Mouse (Mus musculus) limb, embryonic 13.5 days (tissue): ENCODE measurements at regions not wholly inside any gene's neighbourhood (a gene's known extent, or its start where the extent isn't known, plus 50 kb on each side); places are given as distances from the start of the nearest gene placed in this dataset.

Source experiments
- ATAC-seq: fragments of 200-750 bp; cut with Nextera tagmentation; 2 replicates; pipeline ENCODE4 v1.8.0; 2017; ENCODE audit warnings: low read depth, moderate number of reproducible peaks, moderate TSS enrichment; ENCODE audit not compliant: low FRiP score
- H3K27ac ChIP-seq: fragments of 300-500 bp; sonication (generic); 2 replicates; pipeline ENCODE4 v1.5.1; 2015; ENCODE audit warnings: inconsistent platforms, mild to moderate bottlenecking, moderate library complexity
- H3K27me3 ChIP-seq: fragments of 300-500 bp; sonication (generic); 2 replicates; pipeline ENCODE4 v1.6.1; 2015; ENCODE audit warnings: mild to moderate bottlenecking, inconsistent platforms
- H3K36me3 ChIP-seq: fragments of 300-500 bp; sonication (generic); 2 replicates; pipeline ENCODE4 v1.6.1; 2015; ENCODE audit warnings: inconsistent platforms, mild to moderate bottlenecking, moderate library complexity
- H3K4me1 ChIP-seq: fragments of 300-500 bp; sonication (generic); 2 replicates; pipeline ENCODE4 v1.6.1; 2015; ENCODE audit warnings: inconsistent platforms
- H3K4me2 ChIP-seq: fragments of 300-500 bp; sonication (generic); replicated peaks from 2 replicates; pipeline ENCODE4 v1.6.1; 2015; ENCODE audit warnings: inconsistent platforms, mild to moderate bottlenecking, moderate library complexity
- H3K4me3 ChIP-seq: fragments of 300-500 bp; sonication (generic); 2 replicates; pipeline ENCODE4 v1.5.1; 2015; ENCODE audit warnings: moderate library complexity, mild to moderate bottlenecking, inconsistent platforms
- H3K9ac ChIP-seq: fragments of 300-500 bp; sonication (generic); 2 replicates; pipeline ENCODE4 v1.6.1; 2015; ENCODE audit warnings: mild to moderate bottlenecking, inconsistent platforms
- H3K9me3 ChIP-seq: fragments of 300-500 bp; sonication (generic); 2 replicates; pipeline ENCODE4 v1.6.1; 2016; ENCODE audit warnings: inconsistent platforms
- WGBS: fragments of 180-500 bp; shearing (Covaris S2); methylation state at CpG from one replicate; pipeline ENCODE4 v1.1.7; 2015; 5-methylcytosine and 5-hydroxymethylcytosine counted together

- WGBS: 84% methylated on average over 3 of the region's 3 CpGs
- Histone ChIP-seq H3K9ac (no peak overlapping the region), H3K4me2 (no peak overlapping the region), H3K4me1 (no peaks in the 10 kb centered on the region), H3K4me3 (no peak overlapping the region), H3K27ac (no peak overlapping the region), H3K9me3 (no peaks in the 10 kb centered on the region), H3K27me3 (no peaks in the 10 kb centered on the region), H3K36me3 (no peaks in the 10 kb centered on the region)
- ATAC-seq: no peak
Measured at GRCm38 (mm10) chr9:50257162-50257561, 87.6 kb downstream of the Rpl10-ps3 start.

- 59% methylated on average over 5 of the region's 5 CpGs for WGBS
- H3K36me3 ChIP-seq: no peaks in the 10 kb centered on the region
- 0 out of 2 replicates have a peak, but pooled peaks cover 6% of the 10 kb centered on the region for H3K4me1 ChIP-seq
- no peaks in the 10 kb centered on the region for H3K9me3 ChIP-seq
- no peaks in the 10 kb centered on the region for H3K27me3 ChIP-seq
- no peak overlapping the region for H3K4me2 ChIP-seq
- ATAC-seq: no peak
- H3K9ac ChIP-seq: no peak overlapping the region
- H3K4me3 ChIP-seq: no peak overlapping the region
- no peak overlapping the region for H3K27ac ChIP-seq
Measured at GRCm38 (mm10) chr9:50244982-50245671, 99.6 kb downstream of the Rpl10-ps3 start.

DNA sequence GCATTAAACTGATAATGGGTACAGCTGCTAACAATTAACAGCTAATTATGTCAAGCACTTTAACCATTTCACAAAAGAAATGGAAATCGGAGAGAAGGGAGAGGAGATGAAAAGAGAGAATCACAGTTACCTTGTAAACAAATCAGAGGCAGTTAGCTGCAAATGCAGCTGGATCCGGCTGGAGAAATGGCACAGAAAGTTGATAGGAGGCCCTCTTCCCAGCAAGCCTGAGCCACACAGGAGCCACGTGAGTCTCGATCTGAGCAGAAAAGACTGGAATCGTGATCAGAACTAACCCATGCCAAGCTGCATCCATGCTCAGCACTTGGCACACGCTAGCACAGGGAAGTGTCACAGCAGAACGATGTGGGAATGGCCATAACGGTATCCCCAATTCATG is 103.8 kb downstream of the Rpl10-ps3 start:
- Histone ChIP-seq H3K9me3 (no peaks in the 10 kb centered on the region), H3K4me3 (no peak overlapping the region), H3K4me2 (no peak overlapping the region), H3K27me3 (no peaks in the 10 kb centered on the region), H3K36me3 (no peaks in the 10 kb centered on the region), H3K9ac (no peak overlapping the region), H3K27ac (no peak overlapping the region), H3K4me1 (peaks cover 12% of the 10 kb centered on the region)
- WGBS: 44% methylated on average over 8 of the region's 8 CpGs
- ATAC-seq: no peak

- Histone ChIP-seq H3K36me3 (no peaks in the 10 kb centered on the region), H3K27me3 (no peaks in the 10 kb centered on the region), H3K4me1 (peaks cover 11% of the 10 kb centered on the region), H3K9me3 (no peaks in the 10 kb centered on the region), H3K4me3 (no peak overlapping the region), H3K4me2 (no peak overlapping the region), H3K9ac (no peak overlapping the region), H3K27ac (no peak overlapping the region)
- 16% methylated on average over 1 of the region's 1 CpGs for whole genome bisulfite sequencing
- no peak for ATAC-seq
Measured at GRCm38 (mm10) chr9:50235908-50236307, 108.9 kb downstream of the Rpl10-ps3 start.

DNA sequence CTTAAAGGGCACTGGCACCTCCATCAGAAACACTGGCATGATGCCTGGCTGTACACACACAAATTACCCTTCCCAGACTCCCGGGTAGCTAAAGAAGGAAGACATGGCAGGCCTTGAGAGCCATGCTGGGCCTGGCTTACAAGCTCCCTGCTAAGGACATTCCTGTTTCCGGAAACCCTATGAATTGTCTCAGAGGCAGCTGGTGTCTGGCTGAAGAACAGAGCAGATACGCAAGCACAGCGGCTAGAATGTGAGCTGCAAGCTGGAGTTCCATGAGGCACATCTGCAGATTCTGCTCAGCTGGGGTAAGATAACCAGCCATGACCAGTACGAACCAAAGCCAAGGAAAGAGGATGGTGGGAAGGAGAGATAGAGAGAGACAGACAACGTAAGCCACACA is 110.1 kb downstream of the Rpl10-ps3 start:
- Histone ChIP-seq H3K4me3 (no peak overlapping the region), H3K4me1 (peaks cover 11% of the 10 kb centered on the region), H3K36me3 (no peaks in the 10 kb centered on the region), H3K27me3 (no peaks in the 10 kb centered on the region), H3K27ac (no peak overlapping the region), H3K9me3 (no peaks in the 10 kb centered on the region), H3K4me2 (no peak overlapping the region), H3K9ac (no peak overlapping the region)
- 84% methylated on average over 6 of the region's 6 CpGs for WGBS
- ATAC-seq: no peak

DNA sequence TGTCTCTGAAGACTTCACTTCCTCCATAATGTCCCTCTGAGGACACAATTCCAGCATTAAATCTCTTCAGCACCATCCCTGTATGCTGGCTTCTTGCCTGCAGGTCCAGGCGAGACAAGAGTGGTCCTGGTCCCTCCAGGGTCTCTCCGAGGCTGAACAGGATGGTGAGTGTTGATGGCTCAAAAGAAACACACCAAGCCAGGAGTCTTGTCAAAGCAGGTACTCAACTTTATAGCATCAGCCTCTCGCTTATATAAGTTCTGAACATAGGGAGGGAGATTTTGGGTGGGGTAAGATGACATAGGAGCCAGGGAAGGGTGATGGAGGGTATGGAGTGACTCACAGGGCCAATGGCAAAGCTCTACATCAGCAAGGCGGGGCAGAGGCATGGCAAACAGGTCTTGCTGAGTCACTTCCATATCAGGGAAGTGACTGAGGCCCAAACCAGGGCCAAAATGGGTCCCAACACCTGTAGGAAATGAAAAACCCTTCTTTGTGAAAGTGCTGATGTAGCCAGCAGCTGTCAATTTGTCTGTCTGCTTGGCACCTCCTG is 111.7 kb downstream of the Rpl10-ps3 start:
- no peaks in the 10 kb centered on the region for H3K36me3 ChIP-seq
- no peaks in the 10 kb centered on the region for H3K27me3 ChIP-seq
- whole genome bisulfite sequencing: 89% methylated on average over 4 of the region's 4 CpGs
- H3K4me2 ChIP-seq: no peak overlapping the region
- H3K4me1 ChIP-seq: peaks cover 11% of the 10 kb centered on the region
- H3K27ac ChIP-seq: no peak overlapping the region
- no peak overlapping the region for H3K9ac ChIP-seq
- H3K9me3 ChIP-seq: no peaks in the 10 kb centered on the region
- ATAC-seq: no peak
- H3K4me3 ChIP-seq: no peak overlapping the region

DNA sequence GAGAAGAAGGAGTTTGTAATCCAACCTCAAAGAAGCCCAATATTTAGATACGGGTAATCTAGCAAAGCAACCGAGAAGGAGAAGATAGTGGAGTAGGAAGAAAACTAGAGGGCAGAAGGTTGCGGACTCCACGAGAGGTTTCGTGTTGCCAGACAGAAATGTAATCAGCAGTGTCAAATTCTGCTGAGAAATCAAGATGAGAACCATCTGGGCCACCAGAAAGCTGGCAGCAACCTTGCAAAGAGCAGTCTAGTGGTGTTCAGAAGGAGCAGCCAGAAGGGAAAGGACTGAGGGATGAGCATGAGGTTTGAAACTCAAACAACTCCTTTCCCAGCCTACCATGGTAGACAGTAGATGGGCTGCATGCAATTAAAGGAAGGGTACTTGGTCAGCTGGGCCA is 134.3 kb downstream of the Rpl10-ps3 start:
- ATAC-seq: no peak
- no peaks in the 10 kb centered on the region for H3K27me3 ChIP-seq
- no peak overlapping the region for H3K4me2 ChIP-seq
- no peak overlapping the region for H3K4me3 ChIP-seq
- H3K4me1 ChIP-seq: no peaks in the 10 kb centered on the region
- WGBS: 61% methylated on average over 5 of the region's 5 CpGs
- no peaks in the 10 kb centered on the region for H3K9me3 ChIP-seq
- H3K27ac ChIP-seq: no peak overlapping the region
- no peak overlapping the region for H3K9ac ChIP-seq
- H3K36me3 ChIP-seq: no peaks in the 10 kb centered on the region

DNA sequence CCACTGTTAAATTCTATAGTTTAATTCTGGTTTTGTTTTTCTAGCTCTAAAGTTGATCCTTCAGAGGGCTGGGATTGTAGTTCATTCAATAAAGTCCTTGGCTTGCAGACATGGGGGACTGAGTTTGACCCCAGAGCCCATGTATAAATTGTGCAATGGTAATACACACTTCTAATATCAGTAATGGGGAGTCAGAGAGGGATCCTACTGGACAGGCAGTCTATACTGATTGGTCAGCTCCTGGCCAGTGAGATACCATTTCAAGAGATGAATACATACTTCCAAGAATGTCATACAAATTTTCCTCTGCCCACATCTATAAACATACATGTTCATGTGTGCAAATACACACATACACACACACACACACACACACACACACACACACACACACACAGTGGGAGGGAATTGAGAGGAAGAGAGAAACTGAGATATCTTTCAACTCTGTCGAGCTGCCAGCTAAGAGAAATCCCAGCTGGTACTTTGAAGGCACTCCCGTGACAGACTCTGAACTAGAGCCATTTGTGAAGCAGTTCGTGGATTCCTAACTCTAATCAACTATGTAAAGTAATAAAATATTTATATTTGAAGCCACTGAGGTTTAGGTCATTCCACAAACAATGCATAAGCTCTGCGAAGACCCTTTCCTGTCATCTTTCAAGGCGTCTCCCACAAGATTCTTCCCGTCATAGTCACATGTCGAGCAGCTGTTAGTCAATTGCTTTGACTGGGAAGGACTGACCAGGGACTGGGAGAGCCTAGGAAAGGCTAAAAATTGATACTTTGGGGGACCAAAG is 145.1 kb downstream of the Rpl10-ps3 start:
- Histone ChIP-seq H3K9me3 (no peaks in the 10 kb centered on the region), H3K27ac (no peak overlapping the region), H3K4me2 (no peak overlapping the region), H3K4me3 (no peak overlapping the region), H3K9ac (no peak overlapping the region), H3K36me3 (no peaks in the 10 kb centered on the region), H3K27me3 (no peaks in the 10 kb centered on the region), H3K4me1 (no peaks in the 10 kb centered on the region)
- ATAC-seq: no peak
- WGBS: 74% methylated on average over 7 of the region's 7 CpGs

DNA sequence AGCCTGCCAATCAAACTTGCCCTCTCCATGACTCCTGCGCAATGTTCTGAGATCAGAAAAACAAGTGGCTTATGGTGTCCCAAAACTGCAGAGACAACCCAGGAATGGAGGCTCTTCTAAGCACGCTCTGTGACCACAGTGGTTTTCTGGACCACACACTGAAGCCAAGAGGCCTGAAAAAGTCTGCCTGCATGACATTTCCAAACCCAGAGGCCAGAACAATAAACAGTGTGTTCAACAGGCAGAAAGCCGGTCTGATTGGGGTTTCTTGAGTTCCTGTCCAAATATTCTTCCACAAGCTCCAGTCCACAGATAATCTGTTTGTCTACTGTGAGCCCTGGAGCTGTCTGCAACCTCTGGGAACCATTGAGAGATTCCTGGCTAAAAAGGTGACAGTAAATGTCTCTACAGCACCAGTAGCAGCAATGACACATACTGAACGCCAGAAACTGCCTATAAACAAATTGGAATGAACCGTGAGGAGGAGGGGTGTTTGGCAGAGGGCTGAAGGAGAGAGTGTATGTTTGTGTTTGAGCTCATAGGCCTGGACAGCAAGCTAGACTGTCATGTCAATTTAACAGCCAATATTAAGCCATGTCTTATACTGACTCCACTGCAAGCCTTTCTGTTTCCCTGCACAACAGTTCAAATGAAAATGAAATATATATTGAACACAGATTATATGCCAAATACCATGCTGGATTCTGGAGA is 152.2 kb downstream of the Rpl10-ps3 start:
- H3K27me3 ChIP-seq: no peaks in the 10 kb centered on the region
- H3K4me1 ChIP-seq: no peaks in the 10 kb centered on the region
- no peak overlapping the region for H3K4me2 ChIP-seq
- no peak overlapping the region for H3K27ac ChIP-seq
- WGBS: 47% methylated on average over 5 of the region's 5 CpGs
- no peaks in the 10 kb centered on the region for H3K9me3 ChIP-seq
- H3K36me3 ChIP-seq: no peaks in the 10 kb centered on the region
- no peak for ATAC-seq
- no peak overlapping the region for H3K4me3 ChIP-seq
- H3K9ac ChIP-seq: no peak overlapping the region

- 7% methylated on average over 3 of the region's 3 CpGs for WGBS
- Histone ChIP-seq H3K36me3 (no peaks in the 10 kb centered on the region), H3K4me2 (no peak overlapping the region), H3K27ac (no peak overlapping the region), H3K4me1 (no peaks in the 10 kb centered on the region), H3K9ac (no peak overlapping the region), H3K4me3 (no peak overlapping the region), H3K27me3 (no peaks in the 10 kb centered on the region), H3K9me3 (no peaks in the 10 kb centered on the region)
- ATAC-seq: no peak
Measured at GRCm38 (mm10) chr9:50191136-50191535, 153.6 kb downstream of the Rpl10-ps3 start.

- no peak overlapping the region for H3K4me2 ChIP-seq
- H3K27ac ChIP-seq: no peak overlapping the region
- H3K4me1 ChIP-seq: no peaks in the 10 kb centered on the region
- H3K4me3 ChIP-seq: no peak overlapping the region
- H3K27me3 ChIP-seq: no peaks in the 10 kb centered on the region
- ATAC-seq: no peak
- H3K36me3 ChIP-seq: no peaks in the 10 kb centered on the region
- no peaks in the 10 kb centered on the region for H3K9me3 ChIP-seq
- 62% methylated on average over 6 of the region's 6 CpGs for WGBS
- H3K9ac ChIP-seq: no peak overlapping the region
Measured at GRCm38 (mm10) chr9:50188576-50189070, 156.1 kb downstream of the Rpl10-ps3 start.

GRCm38 (mm10) chr9:50181360-50181759 is 163.4 kb downstream of the Rpl10-ps3 start:
- no peaks in the 10 kb centered on the region for H3K9me3 ChIP-seq
- no peak for ATAC-seq
- no peaks in the 10 kb centered on the region for H3K36me3 ChIP-seq
- no peaks in the 10 kb centered on the region for H3K27me3 ChIP-seq
- H3K9ac ChIP-seq: no peak overlapping the region
- no peak overlapping the region for H3K4me2 ChIP-seq
- no peaks in the 10 kb centered on the region for H3K4me1 ChIP-seq
- H3K27ac ChIP-seq: no peak overlapping the region
- 64% methylated on average over 2 of the region's 2 CpGs for WGBS
- no peak overlapping the region for H3K4me3 ChIP-seq
